Mouse (Mus musculus): ENCODE results near the gene Neurod2.

Neurod2 gene

DNA sequence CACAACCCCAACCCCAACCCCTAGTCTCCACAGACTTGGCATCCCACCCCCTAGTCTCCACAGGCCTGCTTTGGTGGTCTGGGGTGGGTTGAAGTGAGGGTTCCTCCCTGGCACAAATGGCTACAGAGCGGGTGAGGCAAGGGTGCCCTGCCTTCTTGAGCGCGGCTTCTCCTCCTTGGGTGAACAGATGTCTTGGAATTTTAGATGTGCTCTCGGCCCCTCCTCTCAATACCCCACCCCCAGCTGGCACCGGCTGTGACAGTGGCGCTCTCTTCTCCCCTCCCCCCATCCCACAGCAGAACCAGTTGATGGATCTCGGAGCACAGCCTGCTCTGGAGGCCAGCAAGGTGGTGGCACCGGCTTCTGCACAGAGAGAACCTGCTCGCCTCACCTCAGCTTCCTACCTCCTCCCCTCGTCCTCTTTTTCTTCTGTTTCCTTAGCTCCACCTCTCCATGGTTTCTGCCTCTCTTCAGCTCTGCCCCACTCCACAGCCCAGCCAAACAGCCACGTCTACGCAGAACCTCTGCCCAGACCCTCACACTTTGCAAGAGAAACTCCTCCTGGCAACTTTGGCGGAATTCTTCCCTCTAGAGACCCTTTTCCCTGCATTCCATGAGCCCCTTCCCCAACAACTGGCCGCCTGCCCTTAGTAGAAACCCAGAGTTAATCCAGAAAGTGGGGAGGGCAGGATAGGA, 10.9 kb downstream of the Neurod2 start:
- DNase-seq (ENCODE audit: low spot score in 2 of 2) = peak in 1 of 2 experiments; percentile 24

- DNase-seq (ENCODE audit: low spot score in 2 of 2) = peak in 1 of 2 experiments; percentile 1
Observed at GRCm38 (mm10) chr11:98317479-98317878, 12.0 kb downstream of the Neurod2 start.

DNA sequence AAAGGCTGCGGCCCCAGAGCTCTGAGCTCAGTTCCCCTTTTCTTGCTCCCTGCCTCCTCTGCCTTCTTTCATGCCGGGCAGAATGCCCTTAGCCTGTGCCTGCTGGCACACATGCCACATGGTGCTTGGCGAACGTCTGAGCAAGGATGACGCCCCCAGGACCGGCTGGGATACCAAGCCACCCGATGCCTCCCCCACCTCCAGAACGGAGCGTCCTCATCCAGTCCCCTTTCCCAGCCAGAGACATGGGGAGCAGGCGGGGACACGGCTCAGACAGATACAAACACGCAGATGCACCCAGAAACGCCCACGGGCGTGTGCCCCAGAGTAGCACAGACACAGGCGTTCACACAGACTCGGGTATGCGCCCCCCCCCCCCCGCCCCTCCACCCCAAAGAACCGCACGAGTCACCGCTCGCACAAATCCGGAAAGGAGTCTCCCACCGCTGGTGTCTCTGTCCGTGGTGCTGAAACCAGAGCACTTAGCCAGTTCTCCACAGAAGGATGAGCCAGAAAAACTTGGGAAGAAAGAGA, 15.6 kb downstream of the Neurod2 start:
- DNase-seq (ENCODE audit: low spot score in 2 of 2) = peak in 1 of 2 experiments; percentile 76

DNA sequence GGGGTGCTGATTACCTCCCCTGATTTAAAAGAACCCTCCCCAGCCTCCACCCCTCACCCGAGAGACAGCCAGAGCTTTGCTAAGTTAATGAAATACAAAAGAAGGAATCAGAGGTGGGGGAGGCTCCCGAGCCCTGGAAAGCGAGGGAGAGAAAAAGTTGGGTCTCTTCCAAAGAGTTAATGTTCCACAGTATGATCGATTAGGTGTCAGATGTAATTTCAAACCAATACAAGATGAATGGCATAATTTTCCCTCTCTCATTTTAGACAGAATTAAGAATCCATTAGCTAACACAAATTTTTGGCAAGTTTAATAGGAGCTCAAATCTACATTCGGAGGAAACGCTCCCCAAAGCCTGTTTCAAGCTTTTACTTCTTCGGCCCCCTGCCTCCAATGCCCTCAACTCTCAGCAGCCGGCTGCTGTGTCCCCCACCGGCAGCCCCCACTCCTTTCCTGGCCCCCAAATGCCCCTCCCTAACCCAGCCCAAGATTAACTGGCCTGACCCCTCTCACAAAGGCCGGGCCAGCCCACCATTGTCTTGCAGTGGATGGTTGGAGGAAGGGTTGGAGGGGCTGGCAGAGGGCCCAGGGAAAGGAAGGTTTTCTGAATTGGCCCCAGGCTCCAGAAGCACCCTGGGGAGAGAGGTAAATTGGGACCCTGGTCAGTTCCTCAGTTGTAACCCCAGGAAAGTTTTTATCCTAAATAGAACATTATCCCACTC, 30.8 kb downstream of the Neurod2 start:
- DNase-seq (ENCODE audit: low spot score in 2 of 2) = no peak

DNA sequence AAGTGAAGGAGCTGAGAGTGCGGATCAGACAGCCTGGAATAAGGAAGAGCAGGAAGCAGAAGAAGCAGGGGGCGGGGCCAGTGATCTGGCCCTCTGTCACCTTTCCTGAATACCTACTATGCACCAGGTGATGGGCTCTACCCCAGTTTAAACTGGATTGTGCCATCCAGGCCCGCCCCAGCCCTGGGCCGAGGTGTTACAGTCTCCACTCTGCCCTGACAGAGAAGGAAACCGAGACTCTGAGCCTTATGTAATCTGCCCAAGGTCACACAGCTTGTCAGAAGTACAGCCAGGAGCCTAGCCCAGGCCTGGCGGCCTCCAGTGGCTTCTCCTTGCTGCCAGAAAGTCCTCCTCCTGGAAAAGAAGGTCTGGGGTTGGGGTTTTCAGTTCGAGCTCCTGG, 31.7 kb downstream of the Neurod2 start:
- no peak for DNase-seq (ENCODE audit: low spot score in 2 of 2)

DNA sequence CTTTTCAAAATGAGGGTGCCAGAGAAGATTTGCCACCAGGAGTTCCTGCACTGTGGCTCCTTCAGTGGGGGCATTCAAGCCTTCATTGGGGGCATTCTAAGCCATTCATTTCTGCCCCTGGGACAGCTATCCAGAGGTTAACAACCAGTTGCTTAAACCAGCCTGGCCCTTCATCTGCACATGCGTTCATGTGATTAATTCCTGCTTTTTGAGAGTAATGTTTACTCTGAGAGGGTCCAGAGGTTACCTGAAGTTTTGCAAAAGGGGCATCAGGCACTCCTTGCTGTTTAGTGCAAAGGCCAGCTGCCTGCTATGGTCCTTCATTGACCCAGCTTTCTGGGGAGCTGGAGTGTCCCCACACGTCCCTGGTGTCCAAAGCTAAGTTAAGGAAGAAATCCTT, 32.5 kb downstream of the Neurod2 start:
- DNase-seq (ENCODE audit: low spot score in 2 of 2) = no peak

- peak in 1 of 2 experiments; percentile 55 for DNase-seq (ENCODE audit: low spot score in 2 of 2)
Observed at GRCm38 (mm10) chr11:98296277-98296676, 33.2 kb downstream of the Neurod2 start.

GRCm38 (mm10) chr11:98295013-98295585, 34.3 kb downstream of the Neurod2 start:
- peak in 1 of 2 experiments; percentile 29 for DNase-seq (ENCODE audit: low spot score in 2 of 2)

GRCm38 (mm10) chr11:98294188-98295012, 35.0 kb downstream of the Neurod2 start:
- DNase-seq (ENCODE audit: low spot score in 2 of 2) = peak in 1 of 2 experiments; percentile 74

DNA sequence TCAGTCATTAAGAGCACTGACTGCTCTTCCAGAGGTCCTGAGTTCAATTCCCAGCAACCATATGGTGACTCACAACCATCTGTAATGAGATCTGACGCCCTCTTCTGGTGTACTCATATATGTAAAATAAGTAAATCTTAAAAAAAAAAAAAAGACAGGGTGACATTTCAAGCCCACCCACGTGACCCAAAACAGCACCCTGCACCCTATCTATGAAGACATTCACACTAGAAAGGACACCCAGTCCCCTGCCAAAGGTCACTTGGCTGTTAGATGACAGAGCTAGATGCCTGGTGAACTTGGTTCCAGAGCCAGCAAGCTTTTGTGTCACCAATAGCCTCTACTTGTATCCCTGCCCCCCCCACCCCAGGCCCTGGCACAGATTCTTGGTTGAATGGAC, 36.4 kb downstream of the Neurod2 start:
- no peak for DNase-seq (ENCODE audit: low spot score in 2 of 2)

DNA sequence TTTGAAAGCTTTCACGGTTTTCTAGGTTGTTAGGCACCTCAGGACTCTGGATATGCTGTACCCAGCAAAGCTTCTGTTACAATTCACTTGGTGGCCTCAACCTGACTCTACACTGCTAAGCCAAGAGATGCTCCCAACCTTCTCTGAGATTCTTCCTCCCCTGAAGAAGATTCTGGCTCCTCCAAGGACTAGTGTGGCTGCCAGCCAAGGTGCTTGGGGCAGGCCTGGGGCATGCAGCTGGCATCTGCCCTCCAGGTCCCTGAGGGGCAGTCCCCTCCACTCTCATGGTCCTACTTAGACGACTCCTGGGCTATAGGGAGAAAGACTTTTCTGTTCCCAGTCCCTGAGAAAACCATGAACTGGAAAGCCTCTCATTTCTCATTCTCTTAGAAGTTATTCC, 38.5 kb downstream of the Neurod2 start:
- no peak for DNase-seq (ENCODE audit: low spot score in 2 of 2)

DNA sequence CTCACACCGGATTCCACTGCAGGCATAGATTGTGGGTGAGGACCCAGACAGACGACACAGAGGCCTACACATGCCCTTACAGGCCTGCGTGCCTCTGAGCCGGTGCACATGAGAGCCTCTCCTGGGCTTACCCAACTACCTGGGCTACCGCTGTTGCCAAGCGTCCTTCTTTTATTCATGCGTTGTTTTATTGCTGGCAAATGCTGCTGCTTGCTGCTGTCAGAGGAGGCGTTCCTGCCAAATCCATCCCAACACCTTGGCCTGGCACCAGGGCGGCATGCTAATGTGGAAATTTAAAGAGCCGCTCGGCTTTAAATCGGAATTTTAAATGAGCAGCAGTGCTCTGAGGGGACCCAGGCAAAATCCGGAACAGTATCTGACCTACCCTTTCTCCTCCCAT, 39.6 kb downstream of the Neurod2 start:
- DNase-seq (ENCODE audit: low spot score in 2 of 2) = peak in 1 of 2 experiments; percentile 63

DNA sequence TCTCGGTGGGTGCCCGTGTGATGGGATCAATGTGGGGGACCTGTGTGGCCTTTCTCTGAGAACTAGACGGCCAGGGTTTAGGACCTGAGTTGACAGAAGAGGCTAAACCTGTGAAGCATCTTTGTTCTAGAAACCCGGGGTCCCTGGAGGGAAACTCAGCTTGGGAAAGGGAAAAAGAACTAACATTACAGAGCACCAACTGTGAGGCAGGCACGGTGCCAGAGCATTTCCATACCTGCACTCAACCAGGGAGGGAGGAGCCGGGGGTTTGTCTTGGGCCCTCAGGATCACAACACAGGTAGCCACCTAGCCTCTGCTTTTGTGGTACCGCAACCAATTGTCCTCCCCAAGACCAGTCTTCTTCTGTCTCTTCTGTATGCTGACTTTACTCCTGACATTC, 41.5 kb downstream of the Neurod2 start:
- no peak for DNase-seq (ENCODE audit: low spot score in 2 of 2)

GRCm38 (mm10) chr11:98287531-98287930, 41.9 kb downstream of the Neurod2 start:
- no peak for DNase-seq (ENCODE audit: low spot score in 2 of 2)

GRCm38 (mm10) chr11:98285368-98285767, 44.1 kb downstream of the Neurod2 start:
- DNase-seq (ENCODE audit: low spot score in 2 of 2) = no peak

GRCm38 (mm10) chr11:98284230-98284629, 45.2 kb downstream of the Neurod2 start:
- DNase-seq (ENCODE audit: low spot score in 2 of 2) = peak in 1 of 2 experiments; percentile 60

GRCm38 (mm10) chr11:98283740-98284139, 45.7 kb downstream of the Neurod2 start:
- DNase-seq (ENCODE audit: low spot score in 2 of 2) = no peak

Measured in left cerebral cortex, adult 9 months (tissue).